Mouse (Mus musculus) limb, embryonic 13.5 days (tissue): ENCODE measurements around the gene Nfia. TPM values are rescaled to one million over a fixed set of nuclear protein-coding genes. Genes with fewer than 3 reads are reported as not detected.

ENCODE experiments used
- ATAC-seq: fragments of 200-750 bp; cut with Nextera tagmentation; 2 replicates; pipeline ENCODE4 v1.8.0; 2017; ENCODE audit warnings: low read depth, moderate number of reproducible peaks, moderate TSS enrichment; ENCODE audit not compliant: low FRiP score
- H3K27ac ChIP-seq: fragments of 300-500 bp; sonication (generic); 2 replicates; pipeline ENCODE4 v1.5.1; 2015; ENCODE audit warnings: inconsistent platforms, mild to moderate bottlenecking, moderate library complexity
- H3K27me3 ChIP-seq: fragments of 300-500 bp; sonication (generic); 2 replicates; pipeline ENCODE4 v1.6.1; 2015; ENCODE audit warnings: mild to moderate bottlenecking, inconsistent platforms
- H3K36me3 ChIP-seq: fragments of 300-500 bp; sonication (generic); 2 replicates; pipeline ENCODE4 v1.6.1; 2015; ENCODE audit warnings: inconsistent platforms, mild to moderate bottlenecking, moderate library complexity
- H3K4me1 ChIP-seq: fragments of 300-500 bp; sonication (generic); 2 replicates; pipeline ENCODE4 v1.6.1; 2015; ENCODE audit warnings: inconsistent platforms
- H3K4me2 ChIP-seq: fragments of 300-500 bp; sonication (generic); replicated peaks from 2 replicates; pipeline ENCODE4 v1.6.1; 2015; ENCODE audit warnings: inconsistent platforms, mild to moderate bottlenecking, moderate library complexity
- H3K4me3 ChIP-seq: fragments of 300-500 bp; sonication (generic); 2 replicates; pipeline ENCODE4 v1.5.1; 2015; ENCODE audit warnings: moderate library complexity, mild to moderate bottlenecking, inconsistent platforms
- H3K9ac ChIP-seq: fragments of 300-500 bp; sonication (generic); 2 replicates; pipeline ENCODE4 v1.6.1; 2015; ENCODE audit warnings: mild to moderate bottlenecking, inconsistent platforms
- H3K9me3 ChIP-seq: fragments of 300-500 bp; sonication (generic); 2 replicates; pipeline ENCODE4 v1.6.1; 2016; ENCODE audit warnings: inconsistent platforms
- WGBS: fragments of 180-500 bp; shearing (Covaris S2); methylation state at CpG from one replicate; pipeline ENCODE4 v1.1.7; 2015; 5-methylcytosine and 5-hydroxymethylcytosine counted together
- polyA plus RNA-seq: library from polyadenylated mRNA; unstranded; fragments of >200 nt; fragmentation: Nextera tagmentation; extraction: Ambion mirVana; gene quantifications from 2 replicates; pipeline ENCODE4 v1.2.1, GENCODE M21; 2015

Gene Nfia
- polyA plus RNA-seq, 1 experiment from 2014 or later, result 88.3 TPM

GRCm38 (mm10) chr4:98102625-98103336 lies 330.2 kb downstream of the Nfia start:
- no peaks in the 10 kb centered on the region for H3K9me3 ChIP-seq
- H3K4me3 ChIP-seq, result no peak overlapping the region
- peak overlapping the region; percentile 44; the same call in 1 of the 2 replicates for H3K27ac ChIP-seq
- peaks cover 2% of the 10 kb centered on the region for H3K36me3 ChIP-seq
- ATAC-seq, result no peak
- peaks cover 93% of the 10 kb centered on the region for H3K4me1 ChIP-seq
- no peaks in the 10 kb centered on the region for H3K27me3 ChIP-seq
- H3K4me2 ChIP-seq, result peak overlapping the region; percentile 35; the same call in 1 of the 2 replicates
- 43% methylated on average over 24 of the region's 24 CpGs for WGBS
- H3K9ac ChIP-seq, result 0 out of 2 replicates have a peak overlapping the region, but pooled peaks have one; percentile 25

DNA sequence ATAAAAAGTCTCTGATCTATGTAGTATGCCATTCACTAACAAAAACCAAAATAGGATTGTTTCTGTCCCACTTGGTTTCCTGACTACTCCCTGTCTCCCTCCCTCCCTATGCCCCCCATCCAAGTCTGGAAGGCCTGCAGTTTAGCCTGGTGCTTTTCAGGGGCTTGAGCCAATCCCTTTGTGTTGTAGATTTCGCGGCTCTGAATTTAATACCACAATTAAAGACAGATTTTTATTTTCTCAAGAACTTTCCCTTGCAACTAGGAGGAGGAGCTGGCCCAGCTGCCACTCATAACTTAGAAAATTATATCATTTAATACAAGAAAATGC lies 330.8 kb downstream of the Nfia start:
- no peak for ATAC-seq
- peak overlapping the region; percentile 63 for H3K27ac ChIP-seq
- no peaks in the 10 kb centered on the region for H3K9me3 ChIP-seq

DNA sequence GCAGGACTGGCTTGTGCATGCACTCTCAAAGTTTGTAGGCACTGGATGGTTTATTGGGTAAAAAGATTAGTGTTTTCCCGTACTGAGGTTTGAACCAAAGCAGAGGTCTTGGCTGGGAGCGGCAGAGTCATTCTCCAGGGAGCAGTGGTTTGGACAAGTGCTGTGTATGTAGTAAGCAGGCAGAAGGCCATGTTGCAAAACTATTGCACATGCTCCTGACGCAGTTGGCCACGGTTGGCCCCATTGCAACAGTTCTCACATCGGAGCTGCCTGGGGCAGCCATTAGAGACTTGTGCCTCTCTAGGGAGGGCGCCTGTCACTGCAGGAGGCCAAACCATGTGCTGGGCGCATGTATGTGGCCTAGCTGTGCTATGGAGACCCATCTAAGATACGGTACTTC lies 331.6 kb downstream of the Nfia start:
- Histone ChIP-seq H3K4me3 (no peak overlapping the region), H3K9me3 (no peaks in the 10 kb centered on the region), H3K36me3 (no peaks in the 10 kb centered on the region), H3K27me3 (no peaks in the 10 kb centered on the region), H3K9ac (no peak overlapping the region), H3K4me2 (no peak overlapping the region), H3K4me1 (peaks cover 96% of the 10 kb centered on the region), H3K27ac (peak overlapping the region; percentile 63; the same call in 1 of the 2 replicates)
- 46% methylated on average over 8 of the region's 8 CpGs for WGBS
- ATAC-seq, result no peak

More for the DNA sequence above, 330.8 kb downstream of the Nfia start:
- Histone ChIP-seq H3K9ac (no peak overlapping the region), H3K36me3 (no peaks in the 10 kb centered on the region; the same call in none of the 2 replicates), H3K27me3 (no peaks in the 10 kb centered on the region), H3K4me3 (no peak overlapping the region), H3K4me2 (no peak overlapping the region; the same call in 1 of the 2 replicates), H3K4me1 (peaks cover 96% of the 10 kb centered on the region)
- WGBS, result 14% methylated on average over 2 of the region's 2 CpGs

GRCm38 (mm10) chr4:98104911-98105702 lies 332.6 kb downstream of the Nfia start:
- 19% methylated on average over 9 of the region's 9 CpGs for WGBS
- Histone ChIP-seq H3K4me2 (peak overlapping the region; percentile 58; the same call in 1 of the 2 replicates), H3K4me1 (peaks cover 92% of the 10 kb centered on the region), H3K27me3 (no peaks in the 10 kb centered on the region), H3K27ac (peak overlapping the region; percentile 89; the same call in 1 of the 2 replicates), H3K9ac (no peak overlapping the region), H3K4me3 (no peak overlapping the region), H3K9me3 (no peaks in the 10 kb centered on the region), H3K36me3 (no peaks in the 10 kb centered on the region)
- no peak for ATAC-seq

- H3K4me2 ChIP-seq, result peak overlapping the region; percentile 58
- 8% methylated on average over 6 of the region's 6 CpGs for WGBS
- no peaks in the 10 kb centered on the region for H3K27me3 ChIP-seq
- peaks cover 83% of the 10 kb centered on the region for H3K4me1 ChIP-seq
- H3K9ac ChIP-seq, result 0 out of 2 replicates have a peak overlapping the region, but pooled peaks have one; percentile 31
- peak overlapping the region; percentile 89 for H3K27ac ChIP-seq
- 0 out of 2 replicates have a peak overlapping the region, but pooled peaks have one; percentile 9 for H3K4me3 ChIP-seq
- no peaks in the 10 kb centered on the region for H3K9me3 ChIP-seq
- no peak for ATAC-seq
- H3K36me3 ChIP-seq, result 0 out of 2 replicates have a peak, but pooled peaks cover 2% of the 10 kb centered on the region
These were observed 333.4 kb downstream of the Nfia start for GRCm38 (mm10) chr4:98105971-98106370.

DNA sequence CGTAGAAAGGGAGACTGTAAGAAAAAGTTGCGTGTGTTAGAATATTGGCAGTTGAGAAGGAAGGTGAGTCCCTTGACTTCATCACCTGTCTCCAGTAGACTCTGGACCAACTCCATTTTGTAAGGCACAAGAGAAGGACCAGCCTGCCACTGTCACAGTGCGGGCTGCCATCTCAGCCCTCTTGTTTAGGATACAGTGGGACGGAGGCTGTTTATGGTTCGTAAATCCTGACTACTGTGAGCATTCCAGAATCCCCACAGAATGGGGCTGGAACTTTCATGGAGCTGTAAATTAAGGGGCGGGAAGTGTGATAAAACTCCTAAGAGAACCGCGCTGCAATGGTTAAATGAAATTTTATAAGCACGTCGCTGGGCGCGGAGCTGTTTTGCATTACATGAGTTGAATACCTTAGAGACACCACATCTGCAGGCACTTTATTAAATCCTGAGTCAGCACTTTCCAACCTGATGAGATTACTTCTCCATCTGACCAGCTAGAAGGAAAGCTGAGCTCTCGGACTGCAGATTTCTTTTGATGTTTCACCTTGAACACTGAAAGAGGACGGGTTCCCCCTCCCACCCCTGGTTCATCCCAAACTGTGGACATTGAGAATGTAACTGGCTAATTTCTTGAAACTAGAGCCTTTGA lies 334.0 kb downstream of the Nfia start:
- peak overlapping the region; percentile 89 for H3K27ac ChIP-seq
- peak; percentile 64 for ATAC-seq
- peak overlapping the region; percentile 9; the same call in 1 of the 2 replicates for H3K4me3 ChIP-seq
- peaks cover 77% of the 10 kb centered on the region for H3K4me1 ChIP-seq
- no peak overlapping the region for H3K9ac ChIP-seq
- peaks cover 8% of the 10 kb centered on the region; the same call in 1 of the 2 replicates for H3K36me3 ChIP-seq
- peak overlapping the region; percentile 58 for H3K4me2 ChIP-seq
- WGBS, result 5% methylated on average over 14 of the region's 14 CpGs
- H3K27me3 ChIP-seq, result no peaks in the 10 kb centered on the region
- no peaks in the 10 kb centered on the region for H3K9me3 ChIP-seq

DNA sequence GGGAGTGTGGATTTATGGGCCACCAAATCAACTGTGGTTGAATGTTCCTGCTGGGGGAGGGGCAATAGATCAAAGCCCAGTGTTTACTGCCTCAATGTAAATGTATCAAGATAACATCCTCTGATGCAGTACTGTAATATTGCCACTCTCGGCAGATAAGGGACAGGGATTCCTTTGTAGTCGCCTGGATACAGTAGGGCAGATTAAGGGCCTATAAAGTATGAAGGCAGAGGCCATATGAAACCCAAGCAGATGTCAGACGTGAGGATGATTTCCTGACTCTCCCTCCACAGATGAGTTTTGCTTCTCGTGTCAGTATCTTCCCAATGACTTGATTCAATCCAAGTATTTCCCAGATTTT lies 334.5 kb downstream of the Nfia start:
- peak; percentile 16 for ATAC-seq
- no peak overlapping the region for H3K9ac ChIP-seq
- H3K4me3 ChIP-seq, result no peak overlapping the region
- H3K36me3 ChIP-seq, result peaks cover 8% of the 10 kb centered on the region; the same call in 1 of the 2 replicates
- peak overlapping the region; percentile 58 for H3K4me2 ChIP-seq
- 4% methylated on average over 4 of the region's 4 CpGs for WGBS
- H3K4me1 ChIP-seq, result peaks cover 73% of the 10 kb centered on the region
- no peaks in the 10 kb centered on the region for H3K9me3 ChIP-seq
- no peaks in the 10 kb centered on the region for H3K27me3 ChIP-seq
- peak overlapping the region; percentile 89 for H3K27ac ChIP-seq

DNA sequence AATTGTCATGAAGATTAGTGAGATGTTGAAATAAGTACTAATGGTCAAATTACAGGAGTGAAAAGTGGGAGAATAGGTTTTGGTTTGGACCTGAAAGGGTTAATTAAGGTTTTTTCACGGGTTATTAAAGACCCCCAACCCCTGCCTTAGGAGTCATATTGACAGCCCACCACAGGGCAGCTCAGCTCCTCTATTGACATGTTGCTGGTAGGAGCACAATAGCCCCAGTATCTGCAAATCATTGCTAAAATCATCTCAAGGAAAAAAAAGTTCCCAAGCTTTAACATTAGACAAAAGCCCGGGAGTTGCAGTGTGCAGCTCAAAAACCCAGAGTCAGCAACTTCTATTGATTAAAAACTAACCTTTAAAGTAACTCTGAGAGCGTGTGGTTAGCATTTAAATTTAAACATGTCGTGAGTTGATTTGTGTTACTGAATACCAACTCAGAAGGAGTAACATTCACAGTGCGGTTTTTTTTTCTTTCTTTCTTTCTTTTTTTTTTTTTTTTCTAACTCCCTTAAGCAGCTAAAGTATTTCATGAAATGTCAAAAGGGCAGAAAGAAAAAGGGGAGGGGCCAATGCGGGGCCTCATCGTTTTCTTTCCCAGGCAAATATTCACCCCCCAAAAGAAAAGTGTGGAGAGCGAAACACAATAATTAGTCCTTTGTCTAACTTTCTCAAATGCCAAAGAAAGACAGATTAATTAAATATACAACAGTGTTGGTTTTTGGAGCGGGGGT lies 335.6 kb downstream of the Nfia start:
- ATAC-seq, result no peak
- Histone ChIP-seq H3K27me3 (no peaks in the 10 kb centered on the region), H3K36me3 (peaks cover 8% of the 10 kb centered on the region; the same call in 1 of the 2 replicates), H3K4me2 (peak overlapping the region; percentile 58), H3K4me3 (no peak overlapping the region), H3K9me3 (no peaks in the 10 kb centered on the region), H3K4me1 (peaks cover 65% of the 10 kb centered on the region), H3K9ac (no peak overlapping the region), H3K27ac (peak overlapping the region; percentile 89)
- WGBS, result 6% methylated on average over 9 of the region's 9 CpGs

- 10% methylated on average over 4 of the region's 4 CpGs for WGBS
- Histone ChIP-seq H3K9ac (no peak overlapping the region), H3K36me3 (peaks cover 8% of the 10 kb centered on the region; the same call in 1 of the 2 replicates), H3K9me3 (no peaks in the 10 kb centered on the region), H3K4me1 (peaks cover 60% of the 10 kb centered on the region), H3K27me3 (no peaks in the 10 kb centered on the region), H3K4me3 (no peak overlapping the region), H3K4me2 (peak overlapping the region; percentile 58), H3K27ac (peak overlapping the region; percentile 89)
- ATAC-seq, result peak; percentile 62
These were observed 336.1 kb downstream of the Nfia start for GRCm38 (mm10) chr4:98108676-98109016.

DNA sequence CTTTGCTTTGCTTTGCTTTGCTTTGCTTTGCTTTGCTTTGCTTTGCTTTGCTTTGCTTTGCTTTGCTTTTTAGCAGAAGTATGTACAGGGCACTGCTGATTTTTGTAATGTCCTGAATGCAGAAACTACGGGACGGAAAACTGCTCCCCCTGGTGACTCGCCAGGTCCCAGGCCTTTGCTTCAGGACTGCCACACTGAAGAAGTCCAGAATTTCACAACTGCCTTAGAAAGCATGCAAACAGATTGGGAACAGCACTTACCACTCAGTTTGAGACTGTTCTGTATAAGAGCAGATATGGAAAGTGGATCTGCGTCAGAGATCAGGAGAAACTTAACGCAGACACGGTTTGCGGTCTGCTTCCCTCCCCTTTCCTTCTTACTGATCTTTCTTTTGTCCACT lies 336.5 kb downstream of the Nfia start:
- 0 out of 2 replicates have a peak, but pooled peaks have one; percentile 42 for ATAC-seq
- H3K4me2 ChIP-seq, result 0 out of 2 replicates have a peak overlapping the region, but pooled peaks have one; percentile 7
- H3K27me3 ChIP-seq, result no peaks in the 10 kb centered on the region
- peak overlapping the region; percentile 89 for H3K27ac ChIP-seq
- H3K4me3 ChIP-seq, result no peak overlapping the region
- WGBS, result 8% methylated on average over 7 of the region's 7 CpGs
- H3K4me1 ChIP-seq, result peaks cover 57% of the 10 kb centered on the region
- peaks cover 8% of the 10 kb centered on the region; the same call in 1 of the 2 replicates for H3K36me3 ChIP-seq
- H3K9ac ChIP-seq, result peak overlapping the region; percentile 36; the same call in 1 of the 2 replicates
- no peaks in the 10 kb centered on the region for H3K9me3 ChIP-seq

- no peak for ATAC-seq
- H3K9ac ChIP-seq, result no peak overlapping the region
- H3K27ac ChIP-seq, result peak overlapping the region; percentile 89; the same call in 1 of the 2 replicates
- WGBS, result 81% methylated on average over 4 of the region's 4 CpGs
- peaks cover 8% of the 10 kb centered on the region; the same call in 1 of the 2 replicates for H3K36me3 ChIP-seq
- no peaks in the 10 kb centered on the region for H3K9me3 ChIP-seq
- H3K4me3 ChIP-seq, result no peak overlapping the region
- no peak overlapping the region for H3K4me2 ChIP-seq
- H3K27me3 ChIP-seq, result no peaks in the 10 kb centered on the region
- peaks cover 49% of the 10 kb centered on the region for H3K4me1 ChIP-seq
These were observed 337.4 kb downstream of the Nfia start for GRCm38 (mm10) chr4:98109911-98110310.
